Mouse (Mus musculus) heart, adult 2 months (tissue): Measurements from ENCODE around the gene Smg5.
"Not testable (repeated sequence)": the region's sequence is repeated elsewhere in the genome, so short reads cannot be mapped to it uniquely, and the experiment has no call there.

Experiments used
- CTCF ChIP-seq: fragments of 200-600 bp; IDR thresholded peaks from 2 replicates; pipeline ENCODE4 v1.8.1; 2022; ENCODE audit warnings: antibody characterized with exemption, mild to moderate bottlenecking, moderate library complexity
- EP300 ChIP-seq: fragments of 200-500 bp; IDR thresholded peaks from 2 replicates; pipeline ENCODE4 v1.6.1; 2011; ENCODE audit warnings: low read depth, low read length, control low read depth; ENCODE audit not compliant: insufficient read depth

DNA sequence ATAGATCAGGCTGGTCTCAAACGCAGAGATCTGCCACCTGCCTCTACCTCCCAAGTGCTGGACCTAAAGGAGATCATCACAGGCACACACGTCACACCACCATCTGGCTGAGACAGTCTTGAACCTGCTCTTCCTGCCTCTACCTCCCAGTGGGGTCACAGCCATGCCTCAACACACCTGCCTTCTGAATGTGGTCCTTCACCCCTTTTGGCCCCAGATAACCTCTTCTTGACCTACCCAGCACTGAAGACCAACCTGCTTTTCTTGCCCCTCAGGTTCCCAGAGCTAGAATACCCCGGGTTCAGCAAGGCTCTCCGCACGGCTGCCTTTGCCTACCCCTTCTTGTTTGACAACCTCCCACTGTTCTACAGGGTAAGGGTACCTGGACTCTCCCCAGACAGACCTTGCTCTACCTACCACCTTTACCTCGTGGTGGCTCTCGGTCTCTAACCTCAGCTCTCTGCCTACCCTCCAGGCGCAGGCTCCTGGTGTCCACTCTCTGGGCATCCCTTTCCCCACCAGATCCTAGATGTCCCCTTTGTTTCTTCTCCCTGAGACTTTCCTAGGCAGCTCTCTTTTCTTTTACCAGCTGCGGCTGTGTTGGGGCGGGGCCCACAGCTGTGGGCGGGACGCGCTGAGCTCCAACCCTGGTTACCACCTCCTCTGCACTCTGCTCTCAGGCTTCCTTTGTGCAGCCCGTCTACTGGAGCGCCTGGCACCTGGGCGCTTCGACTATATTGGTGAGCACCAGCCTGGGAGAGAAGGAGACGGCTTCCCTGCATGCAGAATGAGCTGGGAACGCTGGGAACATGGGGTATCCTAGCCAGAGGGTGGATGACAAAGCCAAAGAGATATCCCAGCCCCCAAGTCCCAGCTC lies 39.9 kb downstream of the Smg5 start:
- not testable (repeated sequence) for TF ChIP-seq CTCF, EP300
